Mouse (Mus musculus): ENCODE results near the gene Pex11b.
"Not testable (repeated sequence)": the region's sequence is repeated elsewhere in the genome, so short reads cannot be mapped to it uniquely, and the experiment has no call there.

Pex11b gene

DNA sequence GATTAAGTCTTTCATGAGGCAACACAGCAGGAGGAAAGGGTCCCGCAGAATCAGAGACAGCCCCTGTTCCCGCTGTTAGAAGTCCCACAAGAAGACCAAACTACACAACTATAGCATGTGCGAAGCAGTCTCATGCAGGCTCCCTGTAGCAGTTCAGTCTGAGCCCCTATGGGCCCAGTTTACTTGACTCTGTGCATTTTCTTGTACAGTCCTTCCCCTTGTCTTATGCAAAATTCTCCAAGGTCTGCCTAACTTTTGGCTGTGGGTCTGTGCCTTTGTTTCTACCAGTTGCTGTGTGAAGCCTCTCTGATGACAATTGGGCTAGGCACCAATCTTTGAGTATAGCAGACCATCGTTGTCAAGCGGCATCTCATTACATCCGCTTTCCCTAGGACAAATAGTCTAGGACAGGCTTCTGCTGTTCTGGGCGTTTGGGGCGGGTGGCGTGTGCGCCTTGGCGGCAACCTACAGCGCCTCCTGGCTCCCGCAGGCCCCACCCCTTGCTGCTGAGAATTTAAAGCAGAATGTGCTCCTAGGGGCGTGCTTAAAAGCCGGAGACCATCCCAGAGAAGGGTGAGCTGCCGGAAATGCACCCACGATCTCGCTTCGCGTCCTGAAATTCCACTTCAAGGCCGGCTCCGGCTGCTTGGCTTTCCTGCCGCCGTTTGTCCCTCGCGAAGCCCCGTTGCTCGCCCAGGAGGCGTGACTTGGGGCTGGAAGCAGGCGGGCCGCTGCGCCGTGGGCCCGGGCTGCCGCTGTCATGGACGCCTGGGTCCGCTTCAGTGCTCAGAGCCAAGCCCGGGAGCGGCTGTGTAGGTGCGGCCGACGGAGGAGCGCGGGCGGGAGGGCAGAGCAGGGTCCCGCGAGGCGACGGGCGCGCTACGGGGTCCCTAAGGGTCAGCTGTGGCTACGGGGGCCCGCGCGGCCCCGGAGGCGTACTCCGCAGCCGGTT is at the start of gene Pex11b, which contains the start of gene Gm42957:
Gene Pex11b (plus strand): TSS at position 449 of the 952 bp plus-strand sequence.
Gene Gm42957 (plus strand): TSS at position 547 of the 952 bp plus-strand sequence.
- peak; percentile 74 to 76 for DNase-seq (ENCODE audit: low spot score in 2 of 2)

DNA sequence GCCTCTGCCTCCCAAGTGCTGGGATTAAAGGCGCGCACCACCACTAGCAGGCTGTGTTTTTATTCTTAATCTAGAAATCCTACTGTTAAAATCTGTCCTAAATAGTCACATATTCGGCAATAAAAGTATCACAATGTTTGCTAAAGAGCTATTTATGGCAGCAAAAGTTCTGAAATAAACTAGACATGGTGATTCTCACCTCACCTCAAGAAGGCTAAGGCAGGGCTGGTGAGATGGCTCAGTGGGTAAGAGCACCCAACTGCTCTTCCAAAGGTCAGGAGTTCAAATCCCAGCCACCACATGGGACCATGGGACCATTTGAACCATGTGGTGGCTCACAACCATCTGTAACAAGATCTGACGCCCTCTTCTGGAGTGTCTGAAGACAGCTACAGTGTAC is 44.5 kb upstream of the Pex11b start:
- no peak for DNase-seq (ENCODE audit: low spot score in 2 of 2)

DNA sequence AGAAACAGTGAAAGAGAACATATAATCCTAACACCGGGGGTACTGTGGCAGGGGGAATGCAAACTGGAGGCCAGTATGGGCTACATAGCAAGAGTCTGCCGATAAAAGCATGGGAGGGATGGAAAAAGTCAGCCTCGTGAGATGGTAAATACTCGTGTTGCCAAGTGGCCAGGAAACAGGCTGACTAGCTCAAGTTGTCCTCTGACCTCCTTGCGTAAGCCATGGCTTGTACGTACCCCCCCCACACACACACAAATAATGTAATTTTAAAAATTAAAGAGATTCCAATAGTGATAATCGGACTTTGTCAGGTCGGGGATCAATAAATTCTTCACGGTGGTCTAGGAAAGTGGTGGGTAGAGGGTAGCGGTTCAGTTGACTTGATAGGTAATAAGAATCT is 41.8 kb upstream of the Pex11b start:
- DNase-seq (ENCODE audit: low spot score in 2 of 2), result no peak

DNA sequence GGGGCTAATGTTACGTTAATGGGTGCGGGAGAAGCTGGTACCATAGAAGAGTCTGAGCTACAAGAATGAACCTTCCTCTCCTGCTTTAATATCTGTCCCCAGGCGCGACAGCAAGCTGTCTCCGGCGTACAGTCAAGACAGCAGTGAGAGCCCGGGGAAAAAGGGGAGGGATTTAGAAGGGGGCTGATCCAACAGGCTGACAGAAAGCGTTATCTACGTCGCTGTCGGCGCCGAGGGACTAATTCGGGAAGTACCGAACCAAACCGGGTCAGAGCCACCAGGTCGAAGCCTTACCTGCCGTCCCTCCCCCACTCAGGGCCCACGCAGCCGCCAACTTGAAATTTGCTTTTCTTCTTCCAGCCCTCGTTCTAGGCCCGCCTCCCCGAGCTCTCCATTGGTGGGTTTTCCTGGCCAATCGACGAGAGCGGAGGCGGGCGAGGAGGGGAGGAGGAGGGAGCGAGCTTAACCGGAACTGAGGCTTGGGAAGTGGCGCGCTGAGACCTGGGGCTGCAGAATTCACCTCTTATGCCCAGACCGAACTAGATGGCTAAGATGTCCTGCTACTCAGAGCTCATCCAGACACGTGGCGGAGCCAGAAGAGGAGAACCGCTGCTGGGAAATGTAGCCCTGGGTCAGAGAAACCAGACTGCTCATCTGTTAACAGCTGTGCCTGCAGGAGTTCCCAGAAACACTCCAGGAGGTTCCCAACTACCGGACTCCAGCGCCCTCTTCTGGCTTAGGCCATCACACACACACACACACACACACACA is 41.2 kb upstream of the Pex11b start, which contains the start of gene Polr3gl:
Gene Polr3gl (minus strand): TSS at position 392 of the 771 bp plus-strand sequence.
- peak; percentile 93 to 95 for DNase-seq (ENCODE audit: low spot score in 2 of 2)

DNA sequence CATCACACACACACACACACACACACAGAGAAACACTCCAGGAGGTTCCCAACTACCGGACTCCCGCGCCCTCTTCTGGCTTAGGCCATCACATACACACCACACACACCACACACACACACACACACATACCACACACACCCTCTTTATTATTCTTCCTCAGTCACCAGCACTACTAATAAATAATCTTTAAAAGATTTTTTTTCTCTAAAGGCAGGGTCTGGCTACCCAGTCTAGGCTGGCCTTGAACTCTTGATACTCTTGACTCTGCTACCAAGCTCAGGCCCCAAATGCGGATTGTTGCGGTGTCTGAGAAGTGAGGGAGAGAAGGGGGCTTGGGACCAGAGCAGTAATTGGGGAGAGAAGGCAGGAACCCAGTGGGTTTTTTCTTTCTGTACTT is 40.3 kb upstream of the Pex11b start:
- DNase-seq (ENCODE audit: low spot score in 2 of 2), result no peak

DNA sequence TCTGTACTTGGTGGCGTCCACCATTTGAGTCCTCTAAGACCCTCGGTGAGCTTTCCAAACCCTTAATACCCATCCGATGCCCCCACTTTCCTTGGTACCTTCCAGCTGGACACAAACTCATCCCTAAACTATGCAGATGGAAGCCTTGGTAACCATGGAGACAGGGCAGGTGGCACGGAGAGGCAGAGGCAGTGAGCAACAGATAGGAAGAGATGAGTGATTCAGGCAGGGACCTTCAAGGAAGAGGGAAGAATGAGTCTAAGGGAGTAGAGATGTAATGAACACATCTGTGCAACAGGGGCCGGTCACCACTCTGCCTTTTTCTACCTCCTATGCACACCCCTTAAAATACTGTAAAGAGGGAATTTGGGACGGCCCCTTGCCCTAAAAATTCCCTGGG is 39.5 kb upstream of the Pex11b start:
- no peak for DNase-seq (ENCODE audit: low spot score in 2 of 2)

DNA sequence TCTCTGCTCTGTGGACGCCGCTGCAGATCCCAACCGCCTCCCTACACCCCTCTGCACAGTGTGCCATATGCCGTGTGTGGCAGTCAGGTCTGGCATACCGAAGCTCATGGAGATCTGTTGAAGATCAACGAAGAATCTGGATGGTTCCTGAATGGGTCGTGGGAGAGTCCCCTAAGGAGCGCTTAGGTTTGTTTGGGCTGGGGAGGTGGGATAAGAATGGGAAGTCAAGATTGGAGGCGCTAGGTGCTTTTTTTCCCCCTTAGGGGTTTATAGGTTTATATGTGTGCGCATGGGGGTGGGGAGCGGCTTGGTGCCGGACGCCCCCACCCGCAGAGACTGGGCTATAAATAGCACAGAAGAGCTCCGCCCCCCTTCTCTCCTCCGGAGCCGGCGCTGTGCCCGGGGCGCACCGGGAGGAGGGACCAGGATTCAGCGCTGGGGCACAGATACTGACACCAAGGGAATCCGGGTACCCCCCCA is 38.9 kb upstream of the Pex11b start, which contains the start of gene Ankrd34a:
Gene Ankrd34a (plus strand): TSS at position 409 of the 480 bp plus-strand sequence.
- DNase-seq (ENCODE audit: low spot score in 2 of 2), result no peak

DNA sequence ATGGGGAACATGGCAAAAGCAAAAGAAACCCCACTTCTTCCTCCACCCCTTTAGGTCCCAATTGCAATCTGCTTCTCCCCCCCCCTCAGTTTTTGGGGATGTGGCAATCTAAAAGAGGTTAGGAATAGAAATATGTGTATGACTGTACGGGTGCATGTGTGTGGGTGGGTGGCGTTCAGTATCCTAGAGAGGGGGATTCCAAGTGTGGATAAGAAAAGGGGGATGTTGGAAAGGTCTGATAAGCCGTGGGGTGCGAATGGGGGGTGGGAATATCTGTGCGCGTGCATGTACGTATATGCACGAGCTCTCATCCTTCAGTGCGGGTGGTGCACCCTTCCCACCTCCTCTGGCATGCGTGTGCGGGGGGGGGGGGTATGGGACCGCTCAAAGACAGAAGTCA is 38.3 kb upstream of the Pex11b start:
- no peak for DNase-seq (ENCODE audit: low spot score in 2 of 2)

DNA sequence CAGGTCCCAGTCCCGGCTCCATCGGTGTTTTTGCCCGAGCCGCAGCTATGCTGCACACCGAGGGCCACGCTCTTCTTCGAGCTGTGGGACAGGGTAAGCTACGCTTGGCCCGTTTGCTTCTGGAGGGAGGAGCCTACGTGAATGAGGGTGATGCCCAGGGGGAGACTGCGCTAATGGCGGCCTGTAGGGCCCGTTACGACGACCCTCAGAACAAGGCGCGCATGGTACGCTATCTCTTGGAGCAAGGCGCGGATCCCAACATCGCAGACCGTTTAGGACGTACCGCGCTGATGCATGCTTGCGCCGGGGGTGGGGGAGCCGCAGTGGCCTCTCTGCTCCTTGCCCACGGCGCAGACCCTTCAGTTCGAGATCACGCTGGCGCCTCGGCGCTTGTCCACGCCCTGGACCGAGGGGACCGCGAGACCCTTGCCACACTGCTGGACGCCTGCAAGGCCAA is 37.7 kb upstream of the Pex11b start:
- DNase-seq (ENCODE audit: low spot score in 2 of 2), result no peak

DNA sequence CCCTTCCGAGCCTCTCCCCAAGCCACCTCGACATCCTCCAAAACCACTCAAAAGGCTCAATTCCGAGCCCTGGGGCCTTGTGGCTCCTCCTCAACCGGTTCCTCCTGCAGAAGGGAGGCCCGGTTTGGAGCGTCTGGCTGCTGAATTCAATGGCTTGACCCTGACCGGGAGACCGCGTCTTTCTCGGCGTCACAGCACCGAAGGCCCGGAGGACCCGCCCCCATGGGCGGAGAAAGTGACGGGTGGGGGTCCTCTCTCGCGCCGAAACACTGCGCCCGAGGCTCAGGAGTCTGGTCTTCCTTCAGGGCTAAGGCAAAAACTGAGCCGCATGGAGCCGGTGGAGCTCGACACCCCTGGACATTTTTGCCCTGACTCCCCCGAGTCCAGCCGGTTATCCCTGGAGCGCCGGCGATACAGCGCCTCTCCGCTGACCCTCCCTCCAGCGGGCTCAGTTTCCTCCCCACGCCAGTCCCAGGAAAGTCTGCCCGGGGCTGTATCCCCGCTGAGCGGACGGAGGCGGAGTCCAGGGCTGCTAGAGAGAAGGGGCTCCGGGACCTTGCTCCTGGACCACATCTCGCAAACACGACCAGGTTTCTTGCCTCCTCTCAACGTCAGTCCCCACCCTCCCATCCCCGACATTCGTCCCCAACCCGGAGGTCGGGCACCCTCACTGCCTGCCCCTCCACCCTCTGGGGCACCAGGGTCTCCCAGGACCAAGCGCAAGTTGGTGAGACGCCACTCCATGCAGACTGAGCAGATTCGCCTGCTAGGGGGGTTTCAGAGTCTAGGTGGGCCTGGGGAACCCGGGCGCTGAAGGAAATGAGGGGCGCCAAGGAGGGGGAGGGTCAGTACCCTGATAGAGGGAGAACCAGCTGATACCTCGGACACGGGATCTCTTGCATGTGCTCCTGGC is 36.8 kb upstream of the Pex11b start:
- no peak for DNase-seq (ENCODE audit: low spot score in 2 of 2)

DNA sequence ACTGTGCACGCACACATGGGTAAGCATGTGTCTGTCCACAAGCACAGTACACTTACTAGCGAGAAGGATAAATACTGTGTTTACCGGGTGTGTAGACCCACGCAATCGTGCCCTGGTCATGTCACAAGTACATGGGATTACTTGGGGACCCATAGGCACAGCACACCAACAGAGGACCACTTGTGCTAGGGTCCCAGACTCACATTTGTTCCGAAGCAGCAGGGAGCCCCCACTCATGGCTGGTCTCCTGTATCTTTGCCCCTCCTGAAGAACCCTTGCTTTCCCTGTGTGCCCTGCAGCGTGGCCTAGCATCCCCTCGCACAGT is 36.1 kb upstream of the Pex11b start:
- no peak for DNase-seq (ENCODE audit: low spot score in 2 of 2)

DNA sequence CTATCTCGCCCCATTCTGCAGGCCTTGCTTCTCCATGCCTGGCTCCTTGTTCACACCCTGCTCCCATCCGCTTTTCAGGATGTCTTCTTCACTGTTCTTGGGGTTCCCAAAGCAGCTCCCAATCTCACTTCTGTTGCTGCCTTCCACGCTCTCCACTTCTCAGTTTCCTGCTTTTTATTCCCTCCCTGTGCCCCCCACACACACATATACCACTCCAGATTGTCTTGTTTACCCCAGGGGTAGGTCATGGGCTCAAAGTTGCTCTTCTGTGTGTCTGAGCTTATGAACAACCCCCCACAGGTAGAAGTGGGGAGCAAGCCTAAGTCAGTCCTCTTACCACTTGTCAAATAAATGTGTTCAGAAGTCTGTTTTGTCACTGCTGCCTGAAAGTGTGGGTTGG is 35.8 kb upstream of the Pex11b start:
- DNase-seq (ENCODE audit: low spot score in 2 of 2), result no peak

DNA sequence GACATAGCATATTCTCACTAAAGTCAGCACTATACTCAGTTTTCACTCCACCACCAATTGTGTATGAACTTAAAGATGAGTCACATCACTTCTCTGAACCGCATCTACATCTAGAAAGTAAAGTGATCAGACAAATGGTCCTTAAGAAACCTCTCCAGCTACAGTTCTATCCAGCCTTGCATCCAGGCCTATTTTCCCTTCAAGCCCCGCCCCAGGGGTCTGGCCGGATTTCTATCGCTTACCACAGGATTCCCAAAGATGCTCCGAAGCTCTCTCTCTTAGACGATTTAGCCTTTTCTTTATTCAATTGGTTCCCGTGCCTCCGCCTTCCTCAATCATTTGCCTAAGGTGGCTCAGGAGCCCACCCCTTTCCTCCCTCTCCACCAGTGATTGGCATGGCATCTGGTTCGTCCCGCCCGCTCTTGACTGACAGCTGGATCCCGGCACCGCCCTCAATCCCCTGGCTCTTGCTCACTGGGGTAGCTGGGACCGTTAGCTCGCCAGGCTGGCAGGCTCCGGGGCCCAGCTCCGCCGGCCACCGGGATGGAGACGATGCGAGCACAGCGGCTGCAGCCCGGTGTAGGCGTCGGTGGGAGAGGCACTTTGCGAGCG is 34.4 kb upstream of the Pex11b start, which contains the start of gene Lix1l:
Gene Lix1l (plus strand): TSS at position 511 of the 612 bp plus-strand sequence.
- peak; percentile 85 to 87 for DNase-seq (ENCODE audit: low spot score in 2 of 2)

DNA sequence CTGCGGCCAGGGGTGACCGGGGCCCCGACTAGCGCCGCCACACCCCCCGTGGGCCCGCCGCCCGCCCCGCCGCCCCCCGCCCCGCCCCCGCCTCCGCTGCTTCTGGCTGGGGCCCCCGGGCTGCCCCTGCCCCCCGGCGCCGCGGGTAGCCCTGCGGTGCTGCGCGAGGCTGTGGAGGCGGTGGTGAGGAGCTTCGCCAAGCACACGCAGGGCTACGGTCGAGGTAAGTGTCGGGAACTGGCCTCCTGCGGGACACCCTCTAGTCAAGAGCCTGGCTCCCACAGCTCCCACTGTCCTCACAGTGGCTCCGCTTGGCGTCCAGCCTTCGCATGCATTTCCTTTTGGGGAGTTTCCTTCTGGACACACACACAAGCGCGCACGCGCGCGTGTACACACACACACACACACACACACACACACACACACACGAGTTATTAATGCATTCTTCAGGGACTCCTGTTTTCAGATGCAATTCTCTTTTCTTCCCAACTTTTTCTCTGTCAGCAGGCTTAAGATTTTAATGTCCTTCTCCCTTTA is 33.9 kb upstream of the Pex11b start:
- DNase-seq (ENCODE audit: low spot score in 2 of 2), result no peak

DNA sequence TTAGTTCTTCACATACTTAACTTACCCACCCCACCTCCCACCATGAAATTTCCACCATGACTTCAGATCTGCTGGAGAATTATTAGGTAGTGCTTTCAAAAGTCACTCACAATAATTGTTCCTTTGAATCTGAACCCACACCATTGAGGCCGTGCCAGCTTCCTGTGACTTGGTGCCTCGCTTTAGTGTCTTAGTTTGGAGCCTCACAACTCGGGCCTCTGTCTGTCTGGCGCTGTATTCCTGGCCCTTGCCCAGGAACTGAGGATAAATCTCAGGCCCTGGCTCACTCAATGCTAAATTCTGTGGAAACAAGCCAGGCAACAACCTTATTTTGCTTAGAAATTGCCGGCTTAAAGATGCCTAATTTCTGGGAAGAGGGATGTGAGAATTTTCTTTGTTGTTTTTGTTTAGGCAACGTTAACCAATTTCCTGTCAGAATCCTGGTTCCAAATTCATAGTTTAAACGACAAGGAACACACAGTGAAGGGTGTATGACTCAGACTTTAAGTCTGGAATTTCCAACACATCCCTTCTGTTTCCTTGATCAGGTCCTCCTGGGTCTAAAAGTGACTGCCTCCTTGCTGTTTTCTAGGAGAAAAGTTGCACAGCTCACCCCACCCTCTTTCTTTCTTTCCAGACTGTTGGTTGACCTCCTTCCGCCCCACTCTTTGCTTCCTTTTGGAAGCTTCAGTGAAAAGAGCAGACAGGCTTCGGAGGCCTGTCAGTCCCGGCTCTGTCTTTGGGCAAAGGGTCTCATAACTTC is 33.1 kb upstream of the Pex11b start:
- no peak for DNase-seq (ENCODE audit: low spot score in 2 of 2)

DNA sequence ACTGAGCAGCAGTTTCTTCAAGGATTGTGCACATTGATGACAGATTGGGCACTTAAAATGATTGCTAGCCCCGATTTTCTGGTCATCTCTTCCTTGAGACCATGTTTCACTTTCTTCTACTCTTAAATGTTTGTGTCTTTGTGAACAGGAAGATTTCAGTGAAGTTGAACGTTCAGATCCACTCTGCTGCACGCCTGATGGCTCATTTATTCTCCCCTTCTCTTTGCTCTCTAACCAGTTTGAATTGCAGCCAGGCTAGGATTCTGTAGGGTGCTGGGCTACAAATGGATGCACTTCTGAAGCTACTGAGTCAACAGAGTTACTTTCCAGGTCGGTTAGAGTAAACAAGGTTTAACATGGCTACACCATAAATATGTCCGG is 32.5 kb upstream of the Pex11b start:
- no peak for DNase-seq (ENCODE audit: low spot score in 2 of 2)

DNA sequence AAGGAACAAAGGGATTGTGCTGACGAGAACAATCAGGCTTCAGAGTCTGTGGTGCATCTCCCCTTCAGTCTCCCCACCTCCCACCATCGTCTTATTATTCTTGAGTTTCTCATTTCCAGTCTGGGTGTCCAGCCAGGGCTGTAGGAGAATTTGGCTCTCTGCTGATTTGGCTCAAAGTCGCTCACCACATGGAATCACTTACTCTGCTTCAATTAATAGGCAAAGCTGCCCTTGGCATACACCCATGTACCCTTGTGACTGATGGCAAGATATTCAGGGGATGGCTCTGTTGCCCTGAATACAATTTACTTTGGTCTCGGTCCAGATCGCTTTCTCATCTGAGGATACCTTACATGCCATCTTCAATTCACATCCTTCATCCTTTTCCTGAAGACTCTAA is 31.9 kb upstream of the Pex11b start:
- no peak for DNase-seq (ENCODE audit: low spot score in 2 of 2)

DNA sequence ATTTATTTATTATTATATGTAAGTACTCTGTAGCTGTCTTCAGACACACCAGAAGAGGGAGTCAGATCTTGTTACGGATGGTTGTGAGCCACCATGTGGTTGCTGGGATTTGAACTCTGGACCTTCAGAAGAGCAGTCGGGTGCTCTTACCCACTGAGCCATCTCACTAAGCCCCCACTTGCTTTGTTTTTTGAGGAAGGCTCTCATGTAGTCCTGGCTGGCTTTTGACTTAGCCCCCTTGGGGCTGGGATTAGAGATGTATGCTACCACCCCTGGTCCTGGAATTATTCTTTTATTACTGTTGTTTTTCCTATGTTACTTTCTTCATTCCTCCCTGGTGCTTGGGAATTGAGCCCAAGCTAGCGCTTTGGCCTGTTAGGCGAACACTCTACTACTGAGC is 29.2 kb upstream of the Pex11b start:
- not testable (repeated sequence) for DNase-seq (ENCODE audit: low spot score in 2 of 2)

DNA sequence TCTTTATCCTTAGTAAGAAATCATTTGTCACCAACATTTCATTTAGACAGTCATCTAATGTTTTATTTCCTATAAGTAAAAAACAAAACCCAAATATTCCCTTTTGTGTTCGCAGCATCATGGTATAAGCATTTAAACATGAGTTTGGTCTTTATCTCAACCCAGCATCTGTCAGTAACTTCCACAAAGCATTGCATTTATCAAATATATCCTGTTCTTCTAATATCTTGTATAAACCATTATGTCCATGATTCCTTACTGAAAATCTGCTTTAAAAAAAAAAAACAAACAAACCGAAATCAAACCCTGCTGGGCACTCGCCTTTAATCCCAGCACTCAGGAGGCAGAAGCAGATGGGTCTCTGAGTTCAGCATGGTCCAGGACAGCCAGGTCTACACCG is 28.6 kb upstream of the Pex11b start:
- DNase-seq (ENCODE audit: low spot score in 2 of 2), result no peak

DNA sequence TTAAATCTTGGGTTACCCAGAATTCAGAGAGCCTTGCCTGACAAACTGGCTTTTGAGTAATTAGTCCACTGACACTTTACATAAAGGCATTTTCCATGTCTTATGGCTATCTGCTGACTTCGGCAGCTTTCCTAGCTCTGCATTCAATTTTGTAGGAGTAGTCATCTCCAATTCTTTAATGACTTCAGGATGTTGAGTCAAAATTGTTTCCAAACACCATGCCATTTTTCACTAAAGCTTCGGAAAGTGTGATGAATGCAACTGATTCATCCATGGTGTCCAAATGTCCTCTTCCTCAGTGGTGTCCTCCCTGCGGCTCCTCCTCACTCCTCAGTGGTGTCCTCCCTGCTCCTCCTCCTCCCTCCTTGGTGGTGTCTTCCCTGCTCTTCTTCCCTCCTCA is 17.2 kb upstream of the Pex11b start:
- DNase-seq (ENCODE audit: low spot score in 2 of 2), result no peak

All from spleen, postnatal 36 days (tissue).